Mouse (Mus musculus): Measurements from ENCODE around the gene Rab13. TPM values are rescaled to one million over a fixed set of nuclear protein-coding genes. Genes with fewer than 3 reads are reported as not detected.
A peak's percentile ranks its signal among the peaks of the same experiment; 100 is the strongest.

Rab13 gene
- polyA plus RNA-seq, 1 experiment = 1.4 TPM

- Histone ChIP-seq H3K4me3 (ENCODE audit: control insufficient read depth, insufficient read depth, low read length) (no peak overlapping the region), H3K27me3 (ENCODE audit: control insufficient read depth, insufficient read depth, low read length) (no peaks in the 10 kb centered on the region), H3K36me3 (ENCODE audit: control insufficient read depth, insufficient read depth, low read length) (peaks cover 46% of the 10 kb centered on the region), H3K27ac (ENCODE audit: control insufficient read depth, insufficient read depth, low read length) (no peak overlapping the region), H3K4me1 (replicated peaks; ENCODE audit: control insufficient read depth, insufficient read depth, low read length) (peaks cover 10% of the 10 kb centered on the region)
- no peak for DNase-seq
- TF ChIP-seq CTCF (IDR thresholded peaks at IDR 0.05; ENCODE audit: borderline replicate concordance, control insufficient read depth, extremely low read depth, insufficient read depth, low read length, poor library complexity) (no peak), POLR2A (IDR thresholded peaks at IDR 0.05; ENCODE audit: control insufficient read depth, extremely low read depth, insufficient read depth, low read length, poor library complexity) (no peak)
- WGBS = 50% methylated on average over 13 of the region's 13 CpGs
These were observed 1.8 kb upstream of the Rab13 start for GRCm38 (mm10) chr3:90211475-90212398.

GRCm38 (mm10) chr3:90212723-90213122 is 772 bp upstream of the Rab13 start:
- TF ChIP-seq POLR2A (IDR thresholded peaks at IDR 0.05; ENCODE audit: control insufficient read depth, extremely low read depth, insufficient read depth, low read length, poor library complexity) (no peak), CTCF (IDR thresholded peaks at IDR 0.05; ENCODE audit: borderline replicate concordance, control insufficient read depth, extremely low read depth, insufficient read depth, low read length, poor library complexity) (no peak)
- H3K27me3 ChIP-seq (ENCODE audit: control insufficient read depth, insufficient read depth, low read length) = no peaks in the 10 kb centered on the region
- H3K27ac ChIP-seq (ENCODE audit: control insufficient read depth, insufficient read depth, low read length) = no peak overlapping the region
- peak overlapping the region; percentile 43 for H3K4me3 ChIP-seq (ENCODE audit: control insufficient read depth, insufficient read depth, low read length)
- WGBS = 12% methylated on average over 5 of the region's 5 CpGs
- H3K36me3 ChIP-seq (ENCODE audit: control insufficient read depth, insufficient read depth, low read length) = peaks cover 40% of the 10 kb centered on the region
- DNase-seq = no peak
- peaks cover 10% of the 10 kb centered on the region for H3K4me1 ChIP-seq (replicated peaks; ENCODE audit: control insufficient read depth, insufficient read depth, low read length)

GRCm38 (mm10) chr3:90213956-90214684 is 625 bp downstream of the Rab13 start:
- no peak overlapping the region for H3K27ac ChIP-seq (ENCODE audit: control insufficient read depth, insufficient read depth, low read length)
- DNase-seq = no peak
- H3K4me1 ChIP-seq (replicated peaks; ENCODE audit: control insufficient read depth, insufficient read depth, low read length) = peaks cover 10% of the 10 kb centered on the region
- H3K4me3 ChIP-seq (ENCODE audit: control insufficient read depth, insufficient read depth, low read length) = no peak overlapping the region; the same call in 1 of the 2 replicates
- peaks cover 27% of the 10 kb centered on the region for H3K36me3 ChIP-seq (ENCODE audit: control insufficient read depth, insufficient read depth, low read length)
- WGBS = 43% methylated on average over 12 of the region's 12 CpGs
- no peak for TF ChIP-seq POLR2A (IDR thresholded peaks at IDR 0.05; ENCODE audit: control insufficient read depth, extremely low read depth, insufficient read depth, low read length, poor library complexity)
- no peak for TF ChIP-seq CTCF (IDR thresholded peaks at IDR 0.05; ENCODE audit: borderline replicate concordance, control insufficient read depth, extremely low read depth, insufficient read depth, low read length, poor library complexity)
- H3K27me3 ChIP-seq (ENCODE audit: control insufficient read depth, insufficient read depth, low read length) = no peaks in the 10 kb centered on the region

- H3K4me1 ChIP-seq (replicated peaks; ENCODE audit: control insufficient read depth, insufficient read depth, low read length) = peaks cover 14% of the 10 kb centered on the region
These were observed 2.4 kb downstream of the Rab13 start for GRCm38 (mm10) chr3:90215825-90216380.

GRCm38 (mm10) chr3:90220088-90220487 is 6.6 kb downstream of the Rab13 start:
- no peaks in the 10 kb centered on the region for H3K27me3 ChIP-seq (ENCODE audit: control insufficient read depth, insufficient read depth, low read length)
- H3K4me1 ChIP-seq (replicated peaks; ENCODE audit: control insufficient read depth, insufficient read depth, low read length) = peaks cover 4% of the 10 kb centered on the region
- TF ChIP-seq POLR2A (IDR thresholded peaks at IDR 0.05; ENCODE audit: control insufficient read depth, extremely low read depth, insufficient read depth, low read length, poor library complexity) (no peak), CTCF (IDR thresholded peaks at IDR 0.05; ENCODE audit: borderline replicate concordance, control insufficient read depth, extremely low read depth, insufficient read depth, low read length, poor library complexity) (no peak)
- peak; percentile 50 for DNase-seq
- 10% methylated on average over 6 of the region's 6 CpGs for WGBS
- no peak overlapping the region for H3K4me3 ChIP-seq (ENCODE audit: control insufficient read depth, insufficient read depth, low read length)
- H3K36me3 ChIP-seq (ENCODE audit: control insufficient read depth, insufficient read depth, low read length) = no peaks in the 10 kb centered on the region
- no peak overlapping the region for H3K27ac ChIP-seq (ENCODE audit: control insufficient read depth, insufficient read depth, low read length)

More at GRCm38 (mm10) chr3:90215825-90216380, 2.4 kb downstream of the Rab13 start:
- TF ChIP-seq CTCF (IDR thresholded peaks at IDR 0.05; ENCODE audit: borderline replicate concordance, control insufficient read depth, extremely low read depth, insufficient read depth, low read length, poor library complexity) (no peak), POLR2A (IDR thresholded peaks at IDR 0.05; ENCODE audit: control insufficient read depth, extremely low read depth, insufficient read depth, low read length, poor library complexity) (no peak)
- H3K27ac ChIP-seq (ENCODE audit: control insufficient read depth, insufficient read depth, low read length) = no peak overlapping the region
- 74% methylated on average over 1 of the region's 1 CpGs for WGBS
- DNase-seq = peak; percentile 30
- H3K27me3 ChIP-seq (ENCODE audit: control insufficient read depth, insufficient read depth, low read length) = no peaks in the 10 kb centered on the region
- H3K4me3 ChIP-seq (ENCODE audit: control insufficient read depth, insufficient read depth, low read length) = no peak overlapping the region
- H3K36me3 ChIP-seq (ENCODE audit: control insufficient read depth, insufficient read depth, low read length) = peaks cover 16% of the 10 kb centered on the region

- no peaks in the 10 kb centered on the region for H3K36me3 ChIP-seq (ENCODE audit: control insufficient read depth, insufficient read depth, low read length)
- 10% methylated on average over 20 of the region's 20 CpGs for WGBS
- TF ChIP-seq POLR2A (IDR thresholded peaks at IDR 0.05; ENCODE audit: control insufficient read depth, extremely low read depth, insufficient read depth, low read length, poor library complexity) = no peak
- TF ChIP-seq CTCF (IDR thresholded peaks at IDR 0.05; ENCODE audit: borderline replicate concordance, control insufficient read depth, extremely low read depth, insufficient read depth, low read length, poor library complexity) = 0 out of 2 replicates have a peak, but pooled peaks have one; percentile 13
- H3K4me1 ChIP-seq (replicated peaks; ENCODE audit: control insufficient read depth, insufficient read depth, low read length) = peaks cover 4% of the 10 kb centered on the region
- H3K27me3 ChIP-seq (ENCODE audit: control insufficient read depth, insufficient read depth, low read length) = no peaks in the 10 kb centered on the region
- DNase-seq = peak; percentile 24
- peak overlapping the region; percentile 3; the same call in 1 of the 2 replicates for H3K4me3 ChIP-seq (ENCODE audit: control insufficient read depth, insufficient read depth, low read length)
- no peak overlapping the region for H3K27ac ChIP-seq (ENCODE audit: control insufficient read depth, insufficient read depth, low read length)
These were observed 7.0 kb downstream of the Rab13 start for GRCm38 (mm10) chr3:90220531-90220951.
